Mouse (Mus musculus) effector memory CD4-positive, alpha-beta T cell, adult 7 months (primary cell): ENCODE measurements around the gene Gatm. TPM values are rescaled to one million over a fixed set of nuclear protein-coding genes. Genes with fewer than 3 reads are reported as not detected.

ENCODE experiments used
- polyA plus RNA-seq: library from polyadenylated mRNA; unstranded; fragments of 100-300 nt; shearing (Covaris generic); gene quantifications from one replicate; pipeline ENCODE4 v1.2.1, GENCODE M21; 2017

Gene Gatm
- polyA plus RNA-seq = not detected

GRCm38 (mm10) chr2:122610746-122611653 lies at the start of gene Gatm:
Gene Gatm (minus strand): TSS chr2:122611303.

GRCm38 (mm10) chr2:122636686-122637085 lies 25.6 kb upstream of the Gatm start, which contains the start of gene AA467197:
Gene AA467197 (plus strand): TSS chr2:122636986.

Other genes starting within 250 kb of the Gatm start
- 1.3 TPM for gene Shf, start 242.1 kb downstream of the Gatm start, polyA plus RNA-seq
- gene Slc28a2, start 184.8 kb downstream of the Gatm start, polyA plus RNA-seq = 103 TPM
- 0.94 TPM for gene Gm14085, start 126.4 kb downstream of the Gatm start, polyA plus RNA-seq
- gene AA467197, start 25.7 kb upstream of the Gatm start, polyA plus RNA-seq = 5.3 TPM
- gene Slc30a4, start 91.4 kb upstream of the Gatm start, polyA plus RNA-seq = 3.3 TPM
- 24.3 TPM for gene Bloc1s6, start 127.2 kb upstream of the Gatm start, polyA plus RNA-seq
- 2.0 TPM for gene Sqor, start 153.9 kb upstream of the Gatm start, polyA plus RNA-seq